Mouse (Mus musculus): ENCODE data around the gene 4930539E08Rik. TPM values are rescaled to one million over a fixed set of nuclear protein-coding genes. Genes with fewer than 3 reads are reported as not detected.

4930539E08Rik gene
- total RNA-seq, 2 experiments from 2014 or later: 0.56 to 0.57 TPM

- no peak for DNase-seq (ENCODE audit: low spot score in 2 of 2)
These were observed 18.9 kb downstream of the 4930539E08Rik start for GRCm38 (mm10) chr17:28896095-28896780.

GRCm38 (mm10) chr17:28895217-28895875 is 19.8 kb downstream of the 4930539E08Rik start:
- DNase-seq (ENCODE audit: low spot score in 2 of 2): no peak

GRCm38 (mm10) chr17:28894050-28894767 is 20.9 kb downstream of the 4930539E08Rik start:
- no peak for DNase-seq (ENCODE audit: low spot score in 2 of 2)

GRCm38 (mm10) chr17:28886266-28886665 is 28.9 kb downstream of the 4930539E08Rik start:
- DNase-seq (ENCODE audit: low spot score in 2 of 2): no peak

GRCm38 (mm10) chr17:28885231-28885630 is 29.9 kb downstream of the 4930539E08Rik start:
- no peak for DNase-seq (ENCODE audit: low spot score in 2 of 2)

GRCm38 (mm10) chr17:28883941-28884516 is 31.1 kb downstream of the 4930539E08Rik start:
- DNase-seq (ENCODE audit: low spot score in 2 of 2): no peak

- no peak for DNase-seq (ENCODE audit: low spot score in 2 of 2)
These were observed 32.3 kb downstream of the 4930539E08Rik start for GRCm38 (mm10) chr17:28882810-28883209.

- DNase-seq (ENCODE audit: low spot score in 2 of 2): peak; percentile 43 to 69
These were observed 32.8 kb downstream of the 4930539E08Rik start for GRCm38 (mm10) chr17:28882316-28882715.

GRCm38 (mm10) chr17:28879931-28880391 is 35.2 kb downstream of the 4930539E08Rik start:
- peak; percentile 56 to 69 for DNase-seq (ENCODE audit: low spot score in 2 of 2)

GRCm38 (mm10) chr17:28876821-28877220 is 38.3 kb downstream of the 4930539E08Rik start:
- DNase-seq (ENCODE audit: low spot score in 2 of 2): peak in 1 of 2 experiments; percentile 48

- DNase-seq (ENCODE audit: low spot score in 2 of 2): no peak
These were observed 38.8 kb downstream of the 4930539E08Rik start for GRCm38 (mm10) chr17:28876331-28876730.

GRCm38 (mm10) chr17:28875316-28875715 is 39.8 kb downstream of the 4930539E08Rik start:
- peak in 1 of 2 experiments; percentile 32 for DNase-seq (ENCODE audit: low spot score in 2 of 2)

- DNase-seq (ENCODE audit: low spot score in 2 of 2): no peak
These were observed 40.3 kb downstream of the 4930539E08Rik start for GRCm38 (mm10) chr17:28874825-28875224.

- DNase-seq (ENCODE audit: low spot score in 2 of 2): no peak
These were observed 40.9 kb downstream of the 4930539E08Rik start for GRCm38 (mm10) chr17:28874216-28874615.

- no peak for DNase-seq (ENCODE audit: low spot score in 2 of 2)
These were observed 42.8 kb downstream of the 4930539E08Rik start for GRCm38 (mm10) chr17:28872322-28872721.

GRCm38 (mm10) chr17:28871831-28872230 is 43.3 kb downstream of the 4930539E08Rik start:
- DNase-seq (ENCODE audit: low spot score in 2 of 2): no peak

GRCm38 (mm10) chr17:28870435-28870834 is 44.7 kb downstream of the 4930539E08Rik start:
- DNase-seq (ENCODE audit: low spot score in 2 of 2): no peak

GRCm38 (mm10) chr17:28869412-28870110 is 45.6 kb downstream of the 4930539E08Rik start:
- DNase-seq (ENCODE audit: low spot score in 2 of 2): no peak

GRCm38 (mm10) chr17:28867381-28867780 is 47.7 kb downstream of the 4930539E08Rik start:
- no peak for DNase-seq (ENCODE audit: low spot score in 2 of 2)

- no peak for DNase-seq (ENCODE audit: low spot score in 2 of 2)
These were observed 48.2 kb downstream of the 4930539E08Rik start for GRCm38 (mm10) chr17:28866921-28867320.

- DNase-seq (ENCODE audit: low spot score in 2 of 2): no peak
These were observed 50.7 kb downstream of the 4930539E08Rik start for GRCm38 (mm10) chr17:28864464-28864863.
